Mouse (Mus musculus) thymus, postnatal 10 days (tissue): ENCODE data around the gene Mmp27.

Experiments used
- DNase-seq, 2 experiments: peaks; one replicate each; pipeline ENCODE4 v3.0.0; 2021; ENCODE audit warnings: low spot score in 2 of 2

The Mmp27 gene

DNA sequence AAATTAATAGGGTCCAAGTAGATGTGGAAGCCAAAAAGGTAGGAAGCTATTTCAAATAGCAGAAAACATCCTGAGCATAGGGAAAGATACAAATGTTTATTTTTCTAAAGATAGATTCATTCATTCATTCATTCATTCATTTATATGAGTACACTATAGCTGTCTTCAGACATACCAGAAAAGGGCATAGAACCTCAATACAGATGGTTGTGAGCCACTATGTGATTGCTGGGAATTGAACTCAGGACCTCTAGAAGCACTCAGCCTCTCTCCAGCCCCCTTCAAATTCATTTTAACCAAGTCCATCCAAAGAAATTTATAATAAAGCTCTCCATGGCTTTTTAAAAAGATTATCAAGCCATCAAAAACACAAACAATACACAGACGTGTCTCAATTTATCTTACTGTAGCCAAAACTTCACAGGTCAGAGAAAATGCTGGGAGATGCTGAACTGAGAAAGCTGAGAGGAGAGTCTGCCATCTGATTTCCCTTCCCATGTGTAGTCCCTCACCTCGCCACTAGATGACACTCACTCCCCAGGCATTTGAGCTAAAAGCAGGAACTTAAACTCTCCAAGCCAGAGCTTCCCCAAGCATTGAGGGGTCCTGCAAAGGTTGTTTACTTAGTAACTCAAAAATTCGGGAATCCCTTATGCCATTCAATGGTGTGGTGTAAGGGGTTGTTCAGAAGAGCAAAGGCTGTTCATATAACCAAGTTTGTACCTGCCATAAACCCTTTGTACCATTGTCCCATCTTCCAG is 32.0 kb downstream of the Mmp27 start:
- DNase-seq = peak; percentile 39 to 67

DNA sequence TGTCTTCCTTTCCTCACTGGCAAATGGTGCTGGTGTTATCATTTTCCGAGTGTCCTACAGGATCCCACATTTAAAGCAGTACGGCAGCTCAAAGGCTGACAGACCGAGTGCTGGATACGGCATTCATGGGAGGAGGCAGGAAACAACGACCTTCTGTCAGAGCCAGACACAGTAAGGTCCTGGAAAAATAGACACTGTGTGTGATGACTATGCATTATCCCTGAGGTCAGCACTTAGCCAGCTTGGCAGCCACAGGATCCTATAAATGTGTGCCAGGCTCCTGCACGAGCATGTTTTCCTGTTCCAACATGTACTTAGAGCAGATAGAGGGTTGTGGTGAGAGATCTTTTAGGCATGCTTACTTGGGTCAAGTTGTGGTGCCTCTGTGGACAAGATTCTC is 32.8 kb downstream of the Mmp27 start:
- DNase-seq = no peak

DNA sequence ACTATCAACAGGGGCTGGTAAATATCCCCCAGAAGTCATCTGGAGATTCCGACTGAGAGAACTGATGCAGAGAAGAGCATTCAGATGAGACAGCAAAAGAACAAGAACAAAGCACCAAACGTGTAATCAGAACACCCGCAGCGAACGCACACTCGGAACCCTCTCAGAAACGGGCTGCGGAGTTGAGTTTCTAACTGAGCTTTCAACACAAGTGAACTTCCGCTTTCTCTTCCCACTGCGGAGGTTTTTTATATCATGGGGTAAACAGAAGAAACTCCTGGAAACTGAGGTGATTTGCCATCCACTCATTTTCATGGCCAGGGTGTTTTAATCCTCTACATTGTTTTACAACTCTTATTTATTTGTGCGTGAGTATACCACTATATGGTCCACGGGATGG is 34.4 kb downstream of the Mmp27 start:
- no peak for DNase-seq

DNA sequence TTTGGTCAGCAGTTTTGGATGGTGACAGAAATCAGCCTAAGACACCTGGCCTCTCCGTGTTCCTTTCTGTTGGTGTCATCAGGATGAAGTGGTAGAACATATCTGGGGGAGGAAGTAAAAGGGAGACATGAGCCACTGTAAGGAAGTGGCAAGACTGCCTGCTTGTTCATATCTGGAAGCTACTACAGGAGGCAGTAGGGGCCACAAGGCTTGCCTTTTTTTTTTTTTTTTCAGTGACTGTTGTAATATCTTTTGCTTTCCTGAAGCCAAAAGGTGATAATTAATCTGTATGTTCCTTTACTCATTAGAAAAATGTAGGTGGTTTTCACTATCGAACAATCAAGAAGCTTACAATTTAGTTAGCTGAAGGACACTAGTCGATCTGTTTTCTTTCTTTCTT is 51.4 kb downstream of the Mmp27 start:
- DNase-seq = no peak

DNA sequence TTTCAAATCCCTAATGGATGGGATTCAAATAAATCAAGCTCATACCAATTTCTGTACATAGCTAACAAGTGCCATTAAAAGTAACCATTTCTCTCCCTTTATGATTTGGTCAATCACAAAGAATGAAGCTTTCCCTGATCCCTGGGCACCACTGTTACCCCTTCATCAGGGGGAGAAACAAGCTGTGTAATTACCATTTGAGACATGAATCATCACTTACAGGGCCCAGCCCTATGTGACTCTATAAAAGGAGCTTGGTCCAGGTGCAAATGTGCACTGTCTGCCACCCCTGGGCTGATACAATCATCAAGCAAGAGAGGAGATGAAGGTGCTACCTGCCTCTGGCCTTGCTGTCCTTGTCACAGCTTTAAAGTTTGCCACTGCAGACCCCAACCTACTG is 56.7 kb downstream of the Mmp27 start, which contains the start of gene Mmp20:
TSS of gene Mmp20 (plus strand) at position 301 of the 400 bp plus-strand sequence.
- DNase-seq = no peak
